Mouse (Mus musculus): Measurements from ENCODE around the gene Sox5. TPM values are rescaled to one million over a fixed set of nuclear protein-coding genes. Genes with fewer than 3 reads are reported as not detected.

The Sox5 gene
- polyA plus RNA-seq, 1 experiment from 2014 or later = 4.2 TPM

DNA sequence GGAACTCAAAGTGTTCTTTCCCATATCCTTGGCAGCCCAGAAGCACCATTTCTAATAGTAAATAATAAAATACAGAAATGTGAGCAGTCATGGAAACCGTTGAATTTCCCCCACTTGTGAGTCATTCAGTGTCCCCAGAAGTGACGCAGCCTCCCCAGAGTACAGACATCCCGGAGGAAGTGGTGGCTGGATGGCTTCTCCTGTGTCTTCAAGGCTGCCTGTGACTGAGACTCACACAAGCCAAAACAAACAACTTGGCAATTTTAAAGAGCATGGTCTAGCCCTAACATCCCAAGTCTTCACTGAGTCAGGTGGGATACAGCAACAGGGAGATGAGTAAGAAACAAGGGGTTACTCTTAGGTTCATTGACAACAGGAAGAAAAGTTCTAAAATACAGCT is 511.5 kb downstream of the Sox5 start:
- H3K4me2 ChIP-seq = no peak overlapping the region
- no peak overlapping the region for H3K27ac ChIP-seq (replicated peaks)
- H3K4me1 ChIP-seq (replicated peaks) = no peaks in the 10 kb centered on the region
- H3K36me3 ChIP-seq (replicated peaks) = no peaks in the 10 kb centered on the region
- no peaks in the 10 kb centered on the region for H3K27me3 ChIP-seq
- WGBS (ENCODE audit: insufficient replicate concordance) = 46% methylated on average over 3 of the region's 3 CpGs
- H3K9ac ChIP-seq = no peak overlapping the region
- no peak overlapping the region for H3K4me3 ChIP-seq (replicated peaks)
- no peaks in the 10 kb centered on the region for H3K9me3 ChIP-seq (replicated peaks)
- no peak for ATAC-seq (ENCODE audit: insufficient read depth)

DNA sequence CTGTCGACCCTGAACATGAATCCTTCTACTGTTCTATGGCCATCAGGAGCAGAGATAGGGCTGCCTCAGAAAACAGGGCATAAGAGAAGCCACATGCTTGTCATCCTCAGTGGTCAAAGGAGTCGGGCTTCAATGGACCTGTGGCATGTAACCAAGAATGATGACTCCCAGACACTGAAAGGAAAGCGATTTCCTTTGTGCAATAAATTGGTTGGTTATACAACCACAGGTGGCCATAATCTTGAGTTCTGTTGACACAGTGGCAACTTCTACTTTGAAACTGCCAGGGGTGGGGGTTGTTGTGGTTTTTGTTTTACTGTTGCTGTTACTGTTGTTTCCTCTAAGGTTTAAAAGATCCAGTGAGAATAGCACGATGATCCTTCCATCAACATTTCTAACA is 512.1 kb downstream of the Sox5 start:
- H3K27ac ChIP-seq (replicated peaks) = no peak overlapping the region
- no peaks in the 10 kb centered on the region for H3K27me3 ChIP-seq
- no peaks in the 10 kb centered on the region for H3K9me3 ChIP-seq (replicated peaks)
- no peaks in the 10 kb centered on the region for H3K36me3 ChIP-seq (replicated peaks)
- no peaks in the 10 kb centered on the region for H3K4me1 ChIP-seq (replicated peaks)
- H3K9ac ChIP-seq = no peak overlapping the region
- 28% methylated on average over 4 of the region's 4 CpGs for WGBS (ENCODE audit: insufficient replicate concordance)
- no peak overlapping the region for H3K4me3 ChIP-seq (replicated peaks)
- no peak for ATAC-seq (ENCODE audit: insufficient read depth)
- no peak overlapping the region for H3K4me2 ChIP-seq

DNA sequence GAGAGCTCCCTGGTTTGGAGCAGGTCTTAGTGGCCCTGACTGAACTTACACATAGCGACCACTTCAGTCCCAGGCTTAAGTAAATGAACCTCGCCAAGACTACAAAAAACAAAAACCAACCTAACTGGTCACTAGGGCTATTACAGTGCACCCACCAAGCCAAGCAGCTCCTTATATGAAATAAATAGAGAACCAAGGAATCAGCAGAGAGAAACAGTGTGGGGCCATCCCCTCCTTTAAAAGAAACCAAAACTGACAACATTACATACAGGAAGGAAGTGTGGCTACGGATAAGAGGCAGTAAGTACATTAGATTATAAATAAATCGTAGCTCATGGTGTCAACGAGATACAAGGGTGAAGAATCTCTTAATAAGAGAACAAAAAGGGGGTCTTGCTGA is 516.0 kb downstream of the Sox5 start:
- H3K4me2 ChIP-seq = no peak overlapping the region
- no peaks in the 10 kb centered on the region for H3K4me1 ChIP-seq (replicated peaks)
- H3K4me3 ChIP-seq (replicated peaks) = no peak overlapping the region
- 15% methylated on average over 5 of the region's 5 CpGs for WGBS (ENCODE audit: insufficient replicate concordance)
- H3K27ac ChIP-seq (replicated peaks) = no peak overlapping the region
- no peaks in the 10 kb centered on the region for H3K9me3 ChIP-seq (replicated peaks)
- no peaks in the 10 kb centered on the region for H3K36me3 ChIP-seq (replicated peaks)
- no peak overlapping the region for H3K9ac ChIP-seq
- no peak for ATAC-seq (ENCODE audit: insufficient read depth)
- no peaks in the 10 kb centered on the region for H3K27me3 ChIP-seq

DNA sequence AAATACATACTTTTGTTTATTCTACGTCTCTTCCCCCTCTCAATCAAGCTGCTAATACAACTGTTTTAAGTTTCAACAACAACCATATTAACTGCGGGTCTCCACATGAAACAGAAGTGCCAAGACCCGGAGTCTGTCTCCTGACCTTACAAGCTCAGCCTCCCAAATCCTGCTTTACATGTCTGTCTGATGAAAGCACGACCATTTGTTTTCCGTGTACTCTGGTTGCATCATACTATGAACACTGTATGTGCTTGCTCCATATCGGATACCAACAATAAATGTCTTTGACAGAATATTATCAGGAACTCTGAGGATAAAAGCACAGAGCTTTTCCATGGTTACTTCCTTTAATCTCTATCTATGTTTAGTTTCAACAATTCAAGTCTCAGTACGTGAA is 516.8 kb downstream of the Sox5 start:
- 61% methylated on average over 7 of the region's 7 CpGs for WGBS (ENCODE audit: insufficient replicate concordance)
- Histone ChIP-seq H3K27ac (replicated peaks) (no peak overlapping the region), H3K27me3 (no peaks in the 10 kb centered on the region), H3K4me3 (replicated peaks) (no peak overlapping the region), H3K4me1 (replicated peaks) (no peaks in the 10 kb centered on the region), H3K9ac (no peak overlapping the region), H3K9me3 (replicated peaks) (no peaks in the 10 kb centered on the region), H3K4me2 (no peak overlapping the region), H3K36me3 (replicated peaks) (no peaks in the 10 kb centered on the region)
- ATAC-seq (ENCODE audit: insufficient read depth) = no peak

DNA sequence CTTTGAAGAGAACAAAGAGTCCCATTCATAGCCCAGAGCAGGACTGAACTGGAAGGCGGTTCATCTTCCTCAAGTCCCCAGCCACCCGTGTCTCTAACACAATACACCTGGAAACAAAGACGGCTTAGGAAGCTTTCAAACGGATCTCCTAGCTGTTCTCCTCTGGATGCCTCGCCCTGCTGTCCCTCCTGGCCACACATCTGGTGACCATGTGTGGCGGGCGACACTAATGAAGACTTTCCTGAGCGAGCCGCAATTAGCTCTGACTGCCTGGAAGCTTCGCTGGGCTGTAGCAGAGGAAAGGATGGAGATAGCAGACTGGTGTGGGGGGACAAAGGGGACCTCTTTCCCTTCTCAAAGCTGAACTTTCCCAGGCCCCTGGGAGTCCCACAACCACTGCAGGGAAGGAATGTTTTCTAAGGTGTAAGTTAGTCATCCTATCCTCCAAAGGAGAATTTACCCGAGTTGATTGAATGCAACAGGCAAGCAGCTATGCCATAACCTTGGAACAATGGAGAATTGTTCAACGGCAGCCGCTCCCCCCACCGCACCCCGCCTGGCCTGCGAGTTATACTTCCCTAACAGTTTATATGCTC is 517.4 kb downstream of the Sox5 start:
- no peak overlapping the region for H3K27ac ChIP-seq (replicated peaks)
- no peaks in the 10 kb centered on the region for H3K9me3 ChIP-seq (replicated peaks)
- H3K4me3 ChIP-seq (replicated peaks) = no peak overlapping the region
- no peaks in the 10 kb centered on the region for H3K36me3 ChIP-seq (replicated peaks)
- H3K27me3 ChIP-seq = no peaks in the 10 kb centered on the region
- 64% methylated on average over 16 of the region's 16 CpGs for WGBS (ENCODE audit: insufficient replicate concordance)
- ATAC-seq (ENCODE audit: insufficient read depth) = no peak
- H3K4me2 ChIP-seq = no peak overlapping the region
- H3K9ac ChIP-seq = no peak overlapping the region
- H3K4me1 ChIP-seq (replicated peaks) = no peaks in the 10 kb centered on the region

DNA sequence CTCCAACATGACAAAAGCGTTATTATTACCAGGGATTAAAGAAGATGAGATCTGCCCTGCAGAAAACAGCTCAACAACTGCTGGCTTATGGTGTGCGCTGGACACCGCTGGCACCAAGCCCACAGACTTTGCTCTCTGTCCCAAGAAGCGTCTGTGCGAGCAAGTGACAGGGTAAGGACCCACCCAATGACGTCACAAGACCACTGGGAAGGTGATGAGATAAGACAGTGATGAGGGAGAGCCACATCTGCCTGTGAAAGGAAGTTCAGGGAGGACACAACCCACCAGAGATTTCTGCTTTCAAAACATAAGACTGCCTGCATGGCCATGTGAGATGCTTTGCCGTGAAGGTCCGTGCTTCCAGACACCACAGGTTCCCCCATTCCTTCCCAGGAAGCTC is 525.3 kb downstream of the Sox5 start:
- 62% methylated on average over 8 of the region's 8 CpGs for WGBS (ENCODE audit: insufficient replicate concordance)
- Histone ChIP-seq H3K4me2 (no peak overlapping the region), H3K36me3 (replicated peaks) (no peaks in the 10 kb centered on the region), H3K9me3 (replicated peaks) (no peaks in the 10 kb centered on the region), H3K27ac (replicated peaks) (no peak overlapping the region), H3K4me1 (replicated peaks) (no peaks in the 10 kb centered on the region), H3K27me3 (no peaks in the 10 kb centered on the region), H3K4me3 (replicated peaks) (no peak overlapping the region), H3K9ac (no peak overlapping the region)
- no peak for ATAC-seq (ENCODE audit: insufficient read depth)

DNA sequence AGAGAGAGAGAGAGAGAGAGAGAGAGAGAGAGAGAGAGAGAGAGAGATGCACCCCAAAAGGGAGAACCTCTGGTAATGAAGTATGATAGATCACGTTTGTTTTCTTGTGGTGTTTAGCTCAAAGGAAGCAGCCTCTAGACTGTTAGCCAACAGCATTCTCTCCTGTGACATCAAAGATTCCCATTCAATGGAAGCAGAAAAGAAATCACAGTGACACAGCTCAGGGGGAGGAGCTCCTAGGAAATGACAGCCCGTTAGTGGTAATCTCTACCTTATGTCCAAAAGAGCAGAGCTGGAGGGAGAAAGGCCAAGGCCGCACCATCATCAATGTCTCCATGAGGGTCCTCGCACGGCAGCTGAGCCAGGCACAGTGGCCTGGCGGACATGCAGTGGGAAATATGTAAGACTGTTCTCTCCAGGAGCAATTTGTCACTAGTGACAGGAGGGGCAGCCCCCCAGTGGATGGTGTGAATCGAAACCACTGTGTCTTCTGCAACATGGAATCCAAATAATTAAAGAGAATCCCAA is 529.5 kb downstream of the Sox5 start:
- Histone ChIP-seq H3K9ac (no peak overlapping the region), H3K27me3 (no peaks in the 10 kb centered on the region), H3K4me1 (replicated peaks) (no peaks in the 10 kb centered on the region), H3K27ac (replicated peaks) (no peak overlapping the region), H3K36me3 (replicated peaks) (no peaks in the 10 kb centered on the region), H3K4me2 (no peak overlapping the region), H3K9me3 (replicated peaks) (no peaks in the 10 kb centered on the region), H3K4me3 (replicated peaks) (no peak overlapping the region)
- ATAC-seq (ENCODE audit: insufficient read depth) = no peak
- WGBS (ENCODE audit: insufficient replicate concordance) = 74% methylated on average over 7 of the region's 7 CpGs

DNA sequence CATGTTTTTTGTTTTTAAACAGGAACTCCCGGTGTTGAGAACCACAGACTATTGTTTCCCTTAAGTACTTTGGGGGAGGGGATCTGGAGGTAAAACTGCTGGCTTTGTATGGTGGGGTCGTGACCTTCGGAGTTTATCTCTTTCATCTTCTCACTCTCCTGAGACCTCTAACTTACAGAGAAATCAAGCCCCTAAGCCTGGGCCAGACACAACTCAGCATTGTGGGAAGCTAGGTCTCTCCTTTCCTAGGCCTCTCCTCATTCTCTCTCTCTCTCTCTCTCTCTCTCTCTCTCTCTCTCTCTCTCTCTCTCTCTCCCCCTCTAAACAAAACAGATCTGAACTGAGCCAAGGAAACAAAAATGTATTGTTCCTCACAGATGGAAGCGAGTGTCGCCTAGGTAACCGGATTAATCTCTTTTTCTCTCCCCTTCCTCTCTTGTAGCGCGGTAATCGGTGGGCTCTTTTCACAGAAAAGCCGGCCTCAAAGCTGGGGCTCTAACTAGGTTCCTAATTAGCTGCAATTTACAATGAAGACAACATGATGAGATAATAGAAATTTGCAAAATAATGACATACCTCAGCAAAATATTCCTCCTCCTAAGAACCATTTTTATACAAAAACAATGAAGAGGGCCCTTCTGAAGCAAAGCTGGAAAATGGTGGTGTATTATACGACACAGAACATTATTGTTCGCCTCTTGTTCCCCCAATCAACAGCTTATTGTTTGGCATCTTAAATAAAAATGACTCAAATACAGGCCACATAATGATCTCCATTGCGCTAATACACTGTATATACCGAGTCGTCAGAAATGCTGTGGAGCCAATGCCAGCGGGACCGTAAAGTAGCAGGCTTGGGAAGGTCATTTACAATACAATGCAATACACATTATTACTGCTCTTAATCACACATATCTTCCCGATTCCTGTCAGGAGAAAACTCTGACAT is 530.3 kb downstream of the Sox5 start:
- no peak overlapping the region for H3K27ac ChIP-seq (replicated peaks)
- no peak overlapping the region for H3K4me3 ChIP-seq (replicated peaks)
- H3K4me2 ChIP-seq = no peak overlapping the region
- H3K9ac ChIP-seq = no peak overlapping the region
- ATAC-seq (ENCODE audit: insufficient read depth) = no peak
- no peaks in the 10 kb centered on the region for H3K4me1 ChIP-seq (replicated peaks)
- no peaks in the 10 kb centered on the region for H3K9me3 ChIP-seq (replicated peaks)
- no peaks in the 10 kb centered on the region for H3K27me3 ChIP-seq
- 64% methylated on average over 18 of the region's 18 CpGs for WGBS (ENCODE audit: insufficient replicate concordance)
- no peaks in the 10 kb centered on the region for H3K36me3 ChIP-seq (replicated peaks)

DNA sequence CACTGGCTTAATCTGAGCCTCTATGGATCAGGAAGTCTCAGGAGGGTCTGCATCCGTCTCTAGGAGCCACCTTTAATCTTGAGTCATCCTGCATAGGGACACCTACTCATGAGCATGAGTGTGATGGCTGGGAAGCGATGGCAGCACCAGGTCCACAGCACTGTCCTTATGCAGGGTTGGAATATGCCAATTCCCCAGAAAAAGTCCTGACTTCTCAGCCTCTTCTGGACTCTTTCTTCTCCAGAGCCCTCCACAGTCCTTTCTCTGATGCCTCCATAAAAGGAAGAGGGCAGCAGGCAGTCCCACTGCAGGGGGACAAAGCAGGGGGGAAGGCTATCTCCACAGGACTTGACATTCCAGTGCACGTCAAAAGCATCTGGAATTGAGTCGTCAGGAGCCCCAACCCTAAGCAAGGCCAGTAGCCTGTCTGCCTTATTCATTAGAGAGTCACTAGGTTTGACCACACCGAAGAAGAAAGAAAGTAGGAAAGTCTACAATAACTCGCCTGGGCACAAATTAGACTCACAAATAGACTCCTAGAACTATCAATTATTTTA is 531.1 kb downstream of the Sox5 start:
- no peak overlapping the region for H3K4me2 ChIP-seq
- H3K27me3 ChIP-seq = no peaks in the 10 kb centered on the region
- H3K4me3 ChIP-seq (replicated peaks) = no peak overlapping the region
- H3K27ac ChIP-seq (replicated peaks) = no peak overlapping the region
- no peak for ATAC-seq (ENCODE audit: insufficient read depth)
- 39% methylated on average over 6 of the region's 6 CpGs for WGBS (ENCODE audit: insufficient replicate concordance)
- H3K4me1 ChIP-seq (replicated peaks) = no peaks in the 10 kb centered on the region
- H3K36me3 ChIP-seq (replicated peaks) = no peaks in the 10 kb centered on the region
- H3K9me3 ChIP-seq (replicated peaks) = no peaks in the 10 kb centered on the region
- no peak overlapping the region for H3K9ac ChIP-seq

DNA sequence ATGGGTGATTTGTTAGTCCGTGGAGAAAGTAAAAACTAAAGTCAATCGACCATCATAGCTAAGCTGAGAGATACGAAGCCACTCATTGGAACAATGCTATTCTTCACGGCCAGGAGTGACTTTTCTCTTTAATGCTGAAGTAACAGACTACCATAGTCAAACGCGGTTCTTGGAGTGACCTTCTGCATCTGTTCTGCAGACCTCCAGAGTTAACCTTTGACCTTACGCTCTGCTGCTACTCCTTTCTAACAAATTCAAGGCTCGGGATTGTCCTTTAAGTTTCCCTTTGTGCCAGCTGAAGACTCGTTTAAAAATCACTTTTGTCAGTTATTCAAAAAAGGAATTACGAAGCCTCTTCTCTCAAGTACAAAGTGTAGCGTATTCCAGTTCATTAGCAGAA is 545.2 kb downstream of the Sox5 start:
- no peak overlapping the region for H3K27ac ChIP-seq (replicated peaks)
- no peak for ATAC-seq (ENCODE audit: insufficient read depth)
- H3K4me3 ChIP-seq (replicated peaks) = no peak overlapping the region
- WGBS (ENCODE audit: insufficient replicate concordance) = 74% methylated on average over 11 of the region's 11 CpGs
- no peak overlapping the region for H3K4me2 ChIP-seq
- H3K27me3 ChIP-seq = no peaks in the 10 kb centered on the region
- no peaks in the 10 kb centered on the region for H3K4me1 ChIP-seq (replicated peaks)
- H3K36me3 ChIP-seq (replicated peaks) = no peaks in the 10 kb centered on the region
- H3K9ac ChIP-seq = no peak overlapping the region
- no peaks in the 10 kb centered on the region for H3K9me3 ChIP-seq (replicated peaks)

DNA sequence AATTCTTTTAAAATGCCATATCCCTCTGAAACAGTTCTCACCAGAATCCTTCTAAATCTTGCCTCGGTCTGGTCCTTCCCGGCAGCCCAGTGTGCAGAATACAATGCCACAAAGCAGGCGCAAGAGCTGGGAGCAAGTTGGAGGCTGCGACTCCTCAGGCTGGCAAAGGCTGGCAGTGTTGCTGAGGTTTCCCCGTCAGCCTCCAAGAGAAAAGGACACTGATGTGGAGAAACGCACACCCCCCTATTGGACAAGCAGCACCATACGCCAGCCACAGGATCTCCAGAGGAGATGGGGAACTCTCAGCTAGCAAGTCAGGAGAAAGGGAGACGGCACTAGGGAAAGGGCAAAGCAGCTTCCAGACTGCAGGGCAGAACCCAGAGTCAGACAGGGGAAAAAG is 577.8 kb downstream of the Sox5 start:
- Histone ChIP-seq H3K27me3 (no peaks in the 10 kb centered on the region), H3K4me2 (no peak overlapping the region), H3K9me3 (replicated peaks) (no peaks in the 10 kb centered on the region), H3K4me1 (replicated peaks) (no peaks in the 10 kb centered on the region), H3K36me3 (replicated peaks) (no peaks in the 10 kb centered on the region), H3K27ac (replicated peaks) (no peak overlapping the region), H3K9ac (no peak overlapping the region), H3K4me3 (replicated peaks) (no peak overlapping the region)
- ATAC-seq (ENCODE audit: insufficient read depth) = no peak
- WGBS (ENCODE audit: insufficient replicate concordance) = 61% methylated on average over 8 of the region's 8 CpGs

Data from liver, embryonic 15.5 days (tissue).